Mouse (Mus musculus) lung, postnatal 0 days (tissue): ENCODE data around the gene Ppp6r3. TPM values are rescaled to one million over a fixed set of nuclear protein-coding genes. Genes with fewer than 3 reads are reported as not detected.
"Not testable (repeated sequence)": the region's sequence is repeated elsewhere in the genome, so short reads cannot be mapped to it uniquely, and the experiment has no call there.

ENCODE experiments used
- ATAC-seq: fragments of 200-750 bp; cut with Nextera tagmentation; 2 replicates; pipeline ENCODE4 v1.8.0; 2017; ENCODE audit warnings: moderate library complexity
- DNase-seq: peaks from one replicate; pipeline ENCODE4 v3.0.0-alpha.2; 2016; ENCODE audit warnings: low spot score
- H3K27ac ChIP-seq: fragments of 300-500 bp; sonication (generic); 2 replicates; pipeline ENCODE4 v1.5.1; 2014; ENCODE audit warnings: antibody characterized with exemption, mild to moderate bottlenecking, low read length, mixed read lengths
- H3K27me3 ChIP-seq: fragments of 300-500 bp; sonication (generic); replicated peaks from 2 replicates; pipeline ENCODE4 v1.6.1; 2014; ENCODE audit warnings: low read length, mixed read lengths; ENCODE audit not compliant: insufficient read depth
- H3K36me3 ChIP-seq: fragments of 300-500 bp; sonication (generic); 2 replicates; pipeline ENCODE4 v1.6.1; 2014; ENCODE audit warnings: low read length, mixed read lengths; ENCODE audit not compliant: insufficient read depth
- H3K4me1 ChIP-seq: fragments of 300-500 bp; sonication (generic); 2 replicates; pipeline ENCODE4 v1.6.1; 2014; ENCODE audit warnings: antibody characterized with exemption, low read depth, low read length, mixed read lengths; ENCODE audit not compliant: insufficient read depth
- H3K4me2 ChIP-seq: fragments of 300-500 bp; sonication (generic); replicated peaks from 2 replicates; pipeline ENCODE4 v1.6.1; 2014; ENCODE audit warnings: low read depth, mild to moderate bottlenecking, low read length, moderate library complexity, mixed read lengths
- H3K4me3 ChIP-seq: fragments of 300-500 bp; sonication (generic); 2 replicates; pipeline ENCODE4 v1.5.1; 2014; ENCODE audit warnings: low read depth, low read length
- H3K9ac ChIP-seq: fragments of 300-500 bp; sonication (generic); replicated peaks from 2 replicates; pipeline ENCODE4 v1.6.1; 2014; ENCODE audit warnings: low read depth, mild to moderate bottlenecking
- H3K9me3 ChIP-seq: fragments of 300-500 bp; sonication (generic); 2 replicates; pipeline ENCODE4 v1.6.1; 2016; ENCODE audit warnings: low read length, mixed read lengths
- CTCF ChIP-seq: IDR thresholded peaks from 2 replicates; pipeline ENCODE4 v1.5.1; 2016; ENCODE audit warnings: antibody characterized with exemption, mild to moderate bottlenecking
- EP300 ChIP-seq: IDR thresholded peaks from 2 replicates; pipeline ENCODE4 v1.6.1; 2016; ENCODE audit warnings: antibody characterized with exemption, mild to moderate bottlenecking, control low read depth
- WGBS: fragments of 180-500 bp; shearing (Covaris S2); extraction: QIAGEN DNeasy Blood & Tissue Kit; methylation state at CpG from one replicate; pipeline ENCODE4 v1.1.7; 2014; 5-methylcytosine and 5-hydroxymethylcytosine counted together
- polyA plus RNA-seq: library from polyadenylated mRNA; unstranded; fragments of >200 nt; fragmentation: Nextera tagmentation; extraction: Ambion mirVana; gene quantifications from 2 replicates; pipeline ENCODE4 v1.2.1, GENCODE M21; 2015

Gene Ppp6r3
- polyA plus RNA-seq, 1 experiment from 2014 or later, result 30.6 TPM

DNA sequence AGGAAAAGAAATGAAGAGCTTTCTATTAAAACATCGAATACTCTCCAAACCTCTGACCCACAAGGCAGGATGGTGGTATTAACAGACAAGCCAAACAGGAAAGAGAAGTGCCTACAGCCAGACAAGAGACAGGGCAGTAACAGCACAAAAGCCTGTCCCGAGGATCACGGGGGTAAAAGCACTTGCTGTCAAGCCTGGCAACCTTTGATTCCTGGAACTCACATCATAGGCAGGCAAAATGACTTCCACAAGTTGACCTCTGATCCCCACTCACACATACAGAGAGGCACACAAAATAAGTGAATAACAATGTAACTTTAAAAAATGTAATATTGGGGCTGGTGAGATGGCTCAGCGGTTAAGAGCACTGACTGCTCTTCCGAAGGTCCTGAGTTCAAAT lies 36.1 kb downstream of the Ppp6r3 start:
- ATAC-seq (no peak), DNase-seq (no peak)
- no peak overlapping the region for H3K4me2 ChIP-seq
- no peak overlapping the region for H3K9ac ChIP-seq
- no peaks in the 10 kb centered on the region for H3K4me1 ChIP-seq
- no peaks in the 10 kb centered on the region for H3K9me3 ChIP-seq
- WGBS, result 78% methylated on average over 5 of the region's 5 CpGs
- no peaks in the 10 kb centered on the region for H3K27me3 ChIP-seq
- TF ChIP-seq EP300 (no peak), CTCF (no peak)
- H3K27ac ChIP-seq, result no peak overlapping the region
- no peak overlapping the region for H3K4me3 ChIP-seq
- H3K36me3 ChIP-seq, result no peaks in the 10 kb centered on the region

GRCm38 (mm10) chr19:3537658-3538057 lies 37.9 kb downstream of the Ppp6r3 start:
- Histone ChIP-seq H3K4me2 (no peak overlapping the region), H3K4me1 (no peaks in the 10 kb centered on the region), H3K27ac (no peak overlapping the region), H3K4me3 (no peak overlapping the region), H3K27me3 (no peaks in the 10 kb centered on the region), H3K9ac (no peak overlapping the region), H3K36me3 (no peaks in the 10 kb centered on the region), H3K9me3 (no peaks in the 10 kb centered on the region)
- WGBS, result 96% methylated on average over 6 of the region's 6 CpGs
- no peak for ATAC-seq
- no peak for TF ChIP-seq EP300
- TF ChIP-seq CTCF, result no peak
- no peak for DNase-seq

DNA sequence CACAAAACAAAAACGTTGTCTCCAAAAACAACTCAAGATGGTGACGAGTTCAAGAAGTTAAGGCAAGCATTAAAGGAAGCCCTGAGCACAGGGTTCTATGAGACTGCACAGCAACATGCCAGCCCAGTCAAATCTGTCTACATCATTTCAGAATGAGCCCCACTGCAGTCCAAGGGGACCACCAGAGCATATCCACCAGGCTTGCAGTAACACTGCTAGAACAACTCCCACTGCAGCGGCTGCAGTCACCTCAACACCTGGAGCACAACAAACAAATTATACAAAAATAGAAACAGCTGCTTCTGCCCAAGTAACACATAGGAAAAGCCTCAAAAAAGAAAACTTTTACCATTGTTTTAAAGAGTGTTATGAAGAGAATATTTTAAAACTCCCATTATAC lies 40.6 kb downstream of the Ppp6r3 start:
- no peak overlapping the region for H3K4me2 ChIP-seq
- no peak overlapping the region for H3K27ac ChIP-seq
- H3K9me3 ChIP-seq, result no peaks in the 10 kb centered on the region
- DNase-seq (no peak), ATAC-seq (no peak)
- 85% methylated on average over 3 of the region's 3 CpGs for WGBS
- no peak overlapping the region for H3K4me3 ChIP-seq
- H3K9ac ChIP-seq, result no peak overlapping the region
- TF ChIP-seq CTCF (no peak), EP300 (no peak)
- no peaks in the 10 kb centered on the region for H3K27me3 ChIP-seq
- no peaks in the 10 kb centered on the region for H3K36me3 ChIP-seq
- no peaks in the 10 kb centered on the region for H3K4me1 ChIP-seq

GRCm38 (mm10) chr19:3533266-3533966 lies 42.1 kb downstream of the Ppp6r3 start:
- H3K9me3 ChIP-seq, H3K36me3 ChIP-seq, ATAC-seq, H3K4me3 ChIP-seq, H3K27me3 ChIP-seq, H3K27ac ChIP-seq, H3K4me1 ChIP-seq, H3K9ac ChIP-seq, DNase-seq, H3K4me2 ChIP-seq: not testable (repeated sequence)
- 87% methylated on average over 12 of the region's 12 CpGs for whole genome bisulfite sequencing
- TF ChIP-seq CTCF, result 0 out of 2 replicates have a peak, but pooled peaks have one; percentile 12

GRCm38 (mm10) chr19:3532717-3533260 lies 42.8 kb downstream of the Ppp6r3 start:
- no peaks in the 10 kb centered on the region for H3K9me3 ChIP-seq
- no peak overlapping the region for H3K4me2 ChIP-seq
- no peak for DNase-seq
- no peak overlapping the region for H3K27ac ChIP-seq
- H3K27me3 ChIP-seq, result no peaks in the 10 kb centered on the region
- no peak for ATAC-seq
- H3K4me1 ChIP-seq, result no peaks in the 10 kb centered on the region
- WGBS, result 97% methylated on average over 14 of the region's 14 CpGs
- TF ChIP-seq CTCF (no peak), EP300 (no peak)
- no peak overlapping the region for H3K4me3 ChIP-seq
- no peaks in the 10 kb centered on the region for H3K36me3 ChIP-seq
- H3K9ac ChIP-seq, result no peak overlapping the region

DNA sequence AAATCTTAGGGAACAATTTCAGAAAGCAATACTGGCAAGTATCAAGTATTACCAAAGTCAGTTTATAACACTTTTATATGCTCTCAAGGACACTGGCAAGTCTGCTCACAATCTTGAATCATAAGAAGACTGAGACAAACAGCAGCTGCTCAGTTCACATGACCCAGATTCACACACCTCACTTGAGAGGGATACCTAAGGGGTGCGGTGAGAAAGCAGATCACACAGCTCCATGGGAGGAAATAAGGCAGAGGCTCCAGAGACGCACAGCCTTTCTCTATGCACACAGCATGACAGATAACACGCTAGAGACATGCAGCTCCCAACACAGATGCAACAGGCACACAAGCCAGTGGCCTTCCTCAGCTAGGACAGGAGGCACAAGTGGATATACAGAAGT lies 45.8 kb downstream of the Ppp6r3 start:
- DNase-seq (no peak), ATAC-seq (no peak)
- peak overlapping the region; percentile 20; the same call in 1 of the 2 replicates for H3K27ac ChIP-seq
- no peaks in the 10 kb centered on the region for H3K27me3 ChIP-seq
- no peaks in the 10 kb centered on the region for H3K4me1 ChIP-seq
- peaks cover 1% of the 10 kb centered on the region; the same call in 1 of the 2 replicates for H3K36me3 ChIP-seq
- H3K9me3 ChIP-seq, result no peaks in the 10 kb centered on the region
- H3K9ac ChIP-seq, result no peak overlapping the region
- H3K4me3 ChIP-seq, result no peak overlapping the region
- 67% methylated on average over 3 of the region's 3 CpGs for WGBS
- no peak overlapping the region for H3K4me2 ChIP-seq
- no peak for TF ChIP-seq EP300
- TF ChIP-seq CTCF, result no peak
